Mouse (Mus musculus) intestine, postnatal 0 days (tissue): ENCODE data around the gene Smc1b. TPM values are rescaled to one million over a fixed set of nuclear protein-coding genes. Genes with fewer than 3 reads are reported as not detected.
"Not testable (repeated sequence)": the region's sequence is repeated elsewhere in the genome, so short reads cannot be mapped to it uniquely, and the experiment has no call there.

Experiments
- ATAC-seq: fragments of 200-750 bp; cut with Nextera tagmentation; 2 replicates; pipeline ENCODE4 v1.8.0; 2017; ENCODE audit warnings: mild to moderate bottlenecking, moderate TSS enrichment, moderate library complexity
- H3K27ac ChIP-seq: fragments of 300-500 bp; sonication (generic); 2 replicates; pipeline ENCODE4 v1.5.1; 2014; ENCODE audit warnings: mild to moderate bottlenecking, low read depth, low read length, moderate library complexity
- H3K27me3 ChIP-seq: fragments of 300-500 bp; sonication (generic); replicated peaks from 2 replicates; pipeline ENCODE4 v1.6.1; 2014; ENCODE audit warnings: low read length, mixed read lengths; ENCODE audit not compliant: control insufficient read depth, insufficient read depth
- H3K36me3 ChIP-seq: fragments of 300-500 bp; sonication (generic); 2 replicates; pipeline ENCODE4 v1.6.1; 2014; ENCODE audit warnings: mild to moderate bottlenecking, moderate library complexity; ENCODE audit not compliant: control insufficient read depth, insufficient read depth
- H3K4me1 ChIP-seq: fragments of 300-500 bp; sonication (generic); replicated peaks from 2 replicates; pipeline ENCODE4 v1.6.1; 2014; ENCODE audit warnings: antibody characterized with exemption, low read length, mixed read lengths; ENCODE audit not compliant: control insufficient read depth, insufficient read depth
- H3K4me2 ChIP-seq: fragments of 300-500 bp; sonication (generic); replicated peaks from 2 replicates; pipeline ENCODE4 v1.6.1; 2014; ENCODE audit warnings: low read depth, mild to moderate bottlenecking, moderate library complexity
- H3K4me3 ChIP-seq: fragments of 300-500 bp; sonication (generic); 2 replicates; pipeline ENCODE4 v1.5.1; 2014; ENCODE audit warnings: low read depth, low read length
- H3K9ac ChIP-seq: fragments of 300-500 bp; sonication (generic); 2 replicates; pipeline ENCODE4 v1.6.1; 2014; ENCODE audit warnings: mild to moderate bottlenecking, low read depth, low read length
- H3K9me3 ChIP-seq: fragments of 300-500 bp; sonication (generic); 2 replicates; pipeline ENCODE4 v1.6.1; 2016; ENCODE audit warnings: mixed run types; ENCODE audit not compliant: control insufficient read depth
- CTCF ChIP-seq: sonication (generic); IDR thresholded peaks from 2 replicates; pipeline ENCODE4 v1.5.1; 2016; ENCODE audit warnings: low read depth, mild to moderate bottlenecking, control low read depth, antibody characterized with exemption, moderate library complexity
- WGBS: fragments of 180-500 bp; shearing (Covaris S2); extraction: QIAGEN DNeasy Blood & Tissue Kit; methylation state at CpG from one replicate; pipeline ENCODE4 v1.1.7; 2014; 5-methylcytosine and 5-hydroxymethylcytosine counted together
- polyA plus RNA-seq: library from polyadenylated mRNA; unstranded; fragments of >200 nt; fragmentation: Nextera tagmentation; extraction: Ambion mirVana; gene quantifications from 2 replicates; pipeline ENCODE4 v1.2.1, GENCODE M21; 2015

Gene Smc1b
- polyA plus RNA-seq, 1 experiment from 2014 or later: 0.07 TPM

DNA sequence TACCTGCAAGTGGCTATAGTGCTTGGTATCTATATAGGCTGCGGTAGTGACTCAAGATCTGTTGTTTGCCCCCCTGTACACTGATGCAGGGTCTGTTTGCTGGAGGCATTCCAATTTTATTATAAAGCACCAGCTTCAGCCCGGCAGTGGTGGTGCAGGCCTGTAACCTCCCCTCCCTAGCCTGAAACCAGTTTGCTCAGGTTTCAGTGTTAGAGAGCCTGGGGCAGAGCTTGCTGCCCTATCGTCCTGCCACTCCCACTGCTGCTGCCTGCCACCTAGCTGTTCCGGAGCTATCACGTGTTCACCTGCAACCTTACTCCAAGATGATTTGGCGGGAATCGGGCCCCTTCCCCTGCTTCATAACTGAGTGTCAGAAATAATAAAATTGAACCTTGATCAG lies 97.8 kb downstream of the Smc1b start:
- 24% methylated on average over 7 of the region's 7 CpGs for WGBS
- H3K9me3 ChIP-seq, H3K9ac ChIP-seq, H3K4me2 ChIP-seq, H3K27me3 ChIP-seq, H3K36me3 ChIP-seq, H3K4me3 ChIP-seq, H3K4me1 ChIP-seq: not testable (repeated sequence)
- 0 out of 2 replicates have a peak overlapping the region, but pooled peaks have one; percentile 28 for H3K27ac ChIP-seq
- peak; percentile 34; the same call in 1 of the 2 replicates for TF ChIP-seq CTCF
- 0 out of 2 replicates have a peak, but pooled peaks have one; percentile 5 for ATAC-seq

GRCm38 (mm10) chr15:85031866-85032265 lies 99.9 kb downstream of the Smc1b start:
- 47% methylated on average over 3 of the region's 3 CpGs for WGBS
- no peak for TF ChIP-seq CTCF
- H3K27ac ChIP-seq: peak overlapping the region; percentile 50; the same call in 1 of the 2 replicates

GRCm38 (mm10) chr15:85030643-85031042 lies 101.1 kb downstream of the Smc1b start:
- Histone ChIP-seq H3K27ac (peak overlapping the region; percentile 66), H3K4me2 (0 out of 2 replicates have a peak overlapping the region, but pooled peaks have one; percentile 13)
- H3K36me3 ChIP-seq, H3K27me3 ChIP-seq, H3K4me3 ChIP-seq, H3K4me1 ChIP-seq, H3K9ac ChIP-seq, H3K9me3 ChIP-seq: not testable (repeated sequence)
- WGBS: 26% methylated on average over 1 of the region's 1 CpGs
- peak; percentile 88 for ATAC-seq

More at GRCm38 (mm10) chr15:85031866-85032265, 99.9 kb downstream of the Smc1b start:
- H3K9me3 ChIP-seq: no peaks in the 10 kb centered on the region
- no peak overlapping the region for H3K4me2 ChIP-seq
- H3K9ac ChIP-seq: no peak overlapping the region
- no peak overlapping the region for H3K4me3 ChIP-seq
- no peaks in the 10 kb centered on the region for H3K27me3 ChIP-seq
- ATAC-seq: no peak
- peaks cover 4% of the 10 kb centered on the region; the same call in 1 of the 2 replicates for H3K4me1 ChIP-seq
- no peaks in the 10 kb centered on the region for H3K36me3 ChIP-seq

DNA sequence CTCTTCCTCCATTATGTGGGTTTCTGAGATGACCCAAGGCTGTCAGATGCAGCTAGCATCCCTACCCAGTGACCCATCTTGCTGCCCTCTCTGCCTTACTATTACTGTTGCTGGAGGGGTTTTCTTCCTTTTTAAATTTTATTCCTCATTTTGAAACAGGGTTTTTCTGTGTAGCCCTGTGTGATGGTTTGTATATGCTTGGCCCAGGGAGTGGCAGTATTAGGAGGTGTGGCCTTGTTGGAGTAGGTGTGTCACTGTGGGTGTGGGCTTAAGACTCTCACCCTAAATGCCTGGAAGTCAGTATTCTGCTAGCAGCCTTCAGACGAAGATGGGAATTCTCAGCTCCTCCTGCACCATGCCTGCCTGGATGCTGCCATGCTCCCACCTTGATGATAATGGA lies 103.1 kb downstream of the Smc1b start, which contains the start of gene Fam118a:
Gene Fam118a (plus strand): TSS at position 301 of the 400 bp plus-strand sequence.
- peak within 1 kb of the TSS; percentile 66 for H3K27ac ChIP-seq
- WGBS: 13% methylated on average over 1 of the region's 1 CpGs

GRCm38 (mm10) chr15:85027740-85028139 lies 104.0 kb downstream of the Smc1b start:
- no peak overlapping the region for H3K4me3 ChIP-seq
- H3K9ac ChIP-seq: no peak overlapping the region
- TF ChIP-seq CTCF: no peak
- ATAC-seq: peak; percentile 60
- H3K4me2 ChIP-seq: no peak overlapping the region
- no peaks in the 10 kb centered on the region for H3K4me1 ChIP-seq
- H3K9me3 ChIP-seq: no peaks in the 10 kb centered on the region
- 32% methylated on average over 4 of the region's 4 CpGs for WGBS
- no peaks in the 10 kb centered on the region for H3K36me3 ChIP-seq
- H3K27me3 ChIP-seq: no peaks in the 10 kb centered on the region
- peak overlapping the region; percentile 21; the same call in 1 of the 2 replicates for H3K27ac ChIP-seq

More for the DNA sequence above, 103.1 kb downstream of the Smc1b start, which contains the start of gene Fam118a:
- H3K9ac ChIP-seq, H3K4me3 ChIP-seq, ATAC-seq, H3K4me1 ChIP-seq, H3K4me2 ChIP-seq, H3K9me3 ChIP-seq, H3K36me3 ChIP-seq, H3K27me3 ChIP-seq: not testable (repeated sequence)

GRCm38 (mm10) chr15:85026197-85026596 lies 105.6 kb downstream of the Smc1b start:
- Histone ChIP-seq H3K4me3 (no peak overlapping the region), H3K27me3 (no peaks in the 10 kb centered on the region), H3K4me1 (no peaks in the 10 kb centered on the region), H3K27ac (no peak overlapping the region), H3K4me2 (no peak overlapping the region), H3K36me3 (no peaks in the 10 kb centered on the region), H3K9me3 (no peaks in the 10 kb centered on the region), H3K9ac (no peak overlapping the region)
- no peak for ATAC-seq
- TF ChIP-seq CTCF: no peak
- 81% methylated on average over 4 of the region's 4 CpGs for WGBS

DNA sequence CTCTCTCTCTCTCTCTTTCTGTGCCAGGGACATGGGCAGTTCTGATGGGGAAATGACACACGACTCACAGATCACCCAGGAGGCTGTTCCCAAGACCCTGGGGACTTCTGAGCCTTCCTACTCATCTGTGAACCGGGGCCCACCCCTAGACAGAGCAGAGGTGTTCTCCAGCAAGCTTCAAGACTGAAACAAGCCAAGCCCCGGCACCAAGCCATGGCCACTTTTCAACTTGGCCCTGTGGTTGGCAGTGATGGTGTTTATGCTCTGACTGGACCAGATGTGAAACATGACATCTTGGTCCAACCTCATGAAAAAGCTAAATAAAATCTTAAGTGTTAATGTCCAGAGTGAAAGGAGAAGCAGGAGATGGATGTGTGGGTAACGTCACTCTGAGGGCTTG lies 109.6 kb downstream of the Smc1b start:
- H3K4me1 ChIP-seq: no peaks in the 10 kb centered on the region
- H3K4me3 ChIP-seq: no peak overlapping the region
- no peak for ATAC-seq
- no peak for TF ChIP-seq CTCF
- no peaks in the 10 kb centered on the region for H3K9me3 ChIP-seq
- WGBS: 75% methylated on average over 4 of the region's 4 CpGs
- H3K4me2 ChIP-seq: no peak overlapping the region
- H3K36me3 ChIP-seq: no peaks in the 10 kb centered on the region
- H3K27me3 ChIP-seq: no peaks in the 10 kb centered on the region
- no peak overlapping the region for H3K9ac ChIP-seq
- H3K27ac ChIP-seq: no peak overlapping the region
